10 mouse cellular contexts compared by ENCODE assay signal in genomic region chr5:146939109-146939796, GRCm38 (mm10). TPM values are rescaled to one million over a fixed set of nuclear protein-coding genes. Genes with fewer than 3 reads are reported as not detected.
DNase-seq lines count a peak whose midpoint lies in the region; ATAC-seq and TF ChIP-seq lines count a peak whose summit lies in the region.
"Had no signal": no experiment of that assay in that cellular context is flagged by ENCODE, and none has a peak within 500 bp of the region (broad histone marks: within the 10 kb centered on the region; RNA-seq: fewer than 3 reads in every experiment).

No protein-coding gene starts in this region.

- TF ChIP-seq CTCF in left cerebral cortex, adult 2 months (IDR thresholded peaks at IDR 0.05): peak; percentile 35
- TF ChIP-seq CTCF in liver, embryonic 14.5 days (IDR thresholded peaks at IDR 0.05; ENCODE audit: low read depth): peak; percentile 65

- TF ChIP-seq EP300 in liver, embryonic 14.5 days (IDR thresholded peaks at IDR 0.05; ENCODE audit: low read depth): no peak

- H3K4me3 ChIP-seq in left cerebral cortex, adult 2 months: no peak overlapping the region
- no peak overlapping the region for H3K4me3 ChIP-seq in liver, embryonic 14.5 days (ENCODE audit: insufficient read depth in 1 of 2, low read depth in 2 of 2, low read length in 2 of 2)
- H3K4me3 ChIP-seq: limb, embryonic 15.5 days had no signal

- 74% methylated on average over 16 of the region's 16 CpGs for WGBS in liver, embryonic 14.5 days (ENCODE audit: insufficient replicate concordance)

- H3K4me2 ChIP-seq in liver, embryonic 14.5 days (ENCODE audit: low read depth): no peak overlapping the region
- H3K4me2 ChIP-seq: limb, embryonic 15.5 days had no signal

- H3K9me3 ChIP-seq in liver, embryonic 14.5 days (ENCODE audit: control insufficient read depth, low read length): no peaks in the 10 kb centered on the region; the same call in 1 of the 2 replicates
- H3K9me3 ChIP-seq: limb, embryonic 15.5 days had no signal

- intact Hi-C loops in left cerebral cortex, adult 2 months (cut with DNase I): no loop called here

- H3K27me3 ChIP-seq in liver, embryonic 14.5 days (ENCODE audit: control insufficient read depth, insufficient read depth, low read length): no peaks in the 10 kb centered on the region
- H3K27me3 ChIP-seq: limb, embryonic 15.5 days had no signal

- no peak for ATAC-seq in CD4-positive, CD25-positive, alpha-beta regulatory T cell, adult 4 months
- no peak for ATAC-seq in liver, embryonic 14.5 days (ENCODE audit: insufficient read depth)

- no peak overlapping the region for H3K9ac ChIP-seq in liver, embryonic 14.5 days (replicated peaks)
- H3K9ac ChIP-seq: limb, embryonic 15.5 days had no signal

- H3K27ac ChIP-seq in left cerebral cortex, adult 2 months: no peak overlapping the region
- H3K27ac ChIP-seq in liver, embryonic 14.5 days: no peak overlapping the region
- H3K27ac ChIP-seq: limb, embryonic 15.5 days had no signal

- no peaks in the 10 kb centered on the region for H3K4me1 ChIP-seq in liver, embryonic 14.5 days (replicated peaks; ENCODE audit: control insufficient read depth in 2 of 2, insufficient read depth in 2 of 2, low read length in 1 of 2)
- H3K4me1 ChIP-seq: limb, embryonic 15.5 days had no signal

- DNase-seq in CD4-positive, CD25-positive, alpha-beta regulatory T cell, adult 2 months (ENCODE audit: low read depth, low spot score): peak; percentile 33
- DNase-seq in left cerebral cortex, adult 2 months (ENCODE audit: extremely low spot score in 1 of 2, low spot score in 2 of 2): no peak
- no peak for DNase-seq in left cerebral cortex, adult 8-10 months (ENCODE audit: low spot score in 2 of 2)
- peak; percentile 92 for DNase-seq in R1 (ENCODE audit: low read depth, low spot score)
- DNase-seq in liver, embryonic 14.5 days (ENCODE audit: low read depth in 3 of 3, low spot score in 3 of 3): peak in 1 of 3 experiments; percentile 14
- no peak for DNase-seq in urinary bladder, postnatal 14 days (ENCODE audit: low spot score)
- no peak for DNase-seq in gastrocnemius, postnatal 10 days
- DNase-seq: thymus, adult 2 months had no signal

- H3K36me3 ChIP-seq in liver, embryonic 14.5 days (replicated peaks; ENCODE audit: control insufficient read depth, insufficient read depth, low read depth): no peaks in the 10 kb centered on the region
- H3K36me3 ChIP-seq: limb, embryonic 15.5 days had no signal

RNA-seq across cellular contexts. Expression of gene Gtf3a, which starts 9.2 kb away (rescaled TPM):
- polyA plus RNA-seq in CD4-positive, CD25-positive, alpha-beta regulatory T cell, adult 4 months (2017; shearing (Covaris generic)): 10 to 100 TPM; 26.2 to 30.5 TPM
- 10 to 100 TPM; 25.3 to 26.0 TPM for total RNA-seq in left cerebral cortex, adult 2 months (2021)
- total RNA-seq in left cerebral cortex, adult 8-10 months (2022): 10 to 100 TPM; 21.6 to 23.3 (median 22.5) TPM
- 20.9 and 31.3 TPM in 2 replicates for polyA plus RNA-seq in liver, embryonic 14.5 days (2012; rRNA removed)
- 37.7 and 41.4 TPM in 2 replicates for polyA plus RNA-seq in liver, embryonic 14.5 days (2014; fragmentation: Nextera tagmentation; extraction: Ambion mirVana)
- total RNA-seq in gastrocnemius, postnatal 10 days (2021): 10 to 100 TPM; 31.7 to 33.3 TPM

RNA-seq across cellular contexts. Expression of gene Mtif3, which starts 24.3 kb away (rescaled TPM):
- 10 to 100 TPM; 49.1 to 52.4 TPM for polyA plus RNA-seq in CD4-positive, CD25-positive, alpha-beta regulatory T cell, adult 4 months (2017; shearing (Covaris generic))
- total RNA-seq in left cerebral cortex, adult 2 months (2021): 10 to 100 TPM; 18.1 to 24.9 TPM
- total RNA-seq in left cerebral cortex, adult 8-10 months (2022): 10 to 100 TPM; 18.4 to 23.7 (median 19.1) TPM
- 3.7 and 6.1 TPM in 2 replicates for polyA plus RNA-seq in liver, embryonic 14.5 days (2012; rRNA removed)
- polyA plus RNA-seq in liver, embryonic 14.5 days (2014; fragmentation: Nextera tagmentation; extraction: Ambion mirVana): 12.2 and 13.7 TPM in 2 replicates
- 10 to 100 TPM; 21.8 to 27.5 TPM for total RNA-seq in gastrocnemius, postnatal 10 days (2021)

Comparison
In these comparisons a context has a peak if more than half of its experiments do, and no peak if none do; other contexts are left out.
1. DNase-seq: peak in CD4-positive, CD25-positive, alpha-beta regulatory T cell, adult 2 months (single experiment) and R1 (single experiment); none in left cerebral cortex, adult 2 months (0 of 2), left cerebral cortex, adult 8-10 months (0 of 2), urinary bladder, postnatal 14 days (single experiment) and gastrocnemius, postnatal 10 days (single experiment).